17 mouse cellular contexts compared by ENCODE assay signal in the genomic region with DNA sequence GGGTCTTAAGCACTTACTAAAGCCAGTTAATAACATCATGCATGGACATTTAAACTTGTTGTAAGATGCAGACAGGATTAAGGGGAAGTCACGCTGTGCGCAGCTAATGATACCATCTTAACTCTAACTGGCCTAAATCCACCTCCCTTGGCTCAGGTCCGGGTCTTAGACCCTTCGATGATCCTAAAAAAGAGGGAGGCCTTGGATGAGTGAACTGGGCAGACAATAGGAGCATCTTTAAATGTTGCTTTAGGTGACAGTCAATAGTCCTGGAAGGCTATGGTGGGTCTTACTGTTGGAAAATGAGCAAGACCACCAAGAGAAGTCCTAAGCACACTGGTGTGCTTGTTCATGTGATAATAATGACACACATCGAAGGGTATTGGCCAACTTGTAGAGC.
DNase-seq lines count a peak whose midpoint lies in the region; ATAC-seq and TF ChIP-seq lines count a peak whose summit lies in the region.
"Had no signal": no experiment of that assay in that cellular context is flagged by ENCODE, and none has a peak within 500 bp of the region (broad histone marks: within the 10 kb centered on the region; RNA-seq: fewer than 3 reads in every experiment).

No protein-coding gene starts in this region.

- peak; percentile 67 for DNase-seq in left cerebral cortex, postnatal 4 days
- DNase-seq in left cerebral cortex, postnatal 36 days (ENCODE audit: low spot score in 2 of 2): no peak
- peak; percentile 58 for DNase-seq in forebrain, postnatal 0 days
- peak; percentile 26 for DNase-seq in midbrain, embryonic 14.5 days
- no peak for DNase-seq in heart, postnatal 36 days
- no peak for DNase-seq in natural killer cell, adult 2 months (ENCODE audit: low spot score in 2 of 2)
- no peak for DNase-seq in gastrocnemius, postnatal 25 days
- DNase-seq: gastrocnemius, postnatal 10 days; kidney, postnatal 14 days; lung, adult 18-20 months; right cerebral cortex, postnatal 14 days; thymus, postnatal 25 days had no signal

- no peak overlapping the region for H3K9ac ChIP-seq in forebrain, postnatal 0 days
- no peak overlapping the region for H3K9ac ChIP-seq in midbrain, embryonic 14.5 days (replicated peaks; ENCODE audit: low read length)

- no peaks in the 10 kb centered on the region for H3K27me3 ChIP-seq in forebrain, postnatal 0 days (ENCODE audit: insufficient read depth, low read length)
- no peaks in the 10 kb centered on the region for H3K27me3 ChIP-seq in midbrain, embryonic 14.5 days (ENCODE audit: control insufficient read depth, insufficient read depth, low read length)

- WGBS in forebrain, postnatal 0 days: 36% methylated on average over 5 of the region's 5 CpGs
- 44% methylated on average over 5 of the region's 5 CpGs for WGBS in midbrain, embryonic 14.5 days

- peaks cover 3% of the 10 kb centered on the region; the same call in 1 of the 2 replicates for H3K36me3 ChIP-seq in forebrain, postnatal 0 days (ENCODE audit: insufficient read depth)
- peaks cover under 1% of the 10 kb centered on the region for H3K36me3 ChIP-seq in midbrain, embryonic 14.5 days (ENCODE audit: control insufficient read depth, insufficient read depth, low read length)
- H3K36me3 ChIP-seq: heart, embryonic 15.5 days; intestine, embryonic 15.5 days; limb, embryonic 13.5 days had no signal

- no peak for TF ChIP-seq CTCF in forebrain, postnatal 0 days (IDR thresholded peaks at IDR 0.05; ENCODE audit: low read depth)

- H3K4me3 ChIP-seq in forebrain, postnatal 0 days (ENCODE audit: low read depth, low read length): no peak overlapping the region
- H3K4me3 ChIP-seq in midbrain, embryonic 14.5 days (replicated peaks; ENCODE audit: low read depth, low read length): no peak overlapping the region
- H3K4me3 ChIP-seq: erythroblast, embryonic 14.5 days had no signal

- peaks cover 7% of the 10 kb centered on the region; the same call in 1 of the 2 replicates for H3K4me1 ChIP-seq in forebrain, postnatal 0 days (ENCODE audit: insufficient read depth)
- H3K4me1 ChIP-seq in midbrain, embryonic 14.5 days (ENCODE audit: control insufficient read depth, insufficient read depth, low read length): peaks cover 34% of the 10 kb centered on the region

- ATAC-seq in forebrain, postnatal 0 days: no peak
- no peak for ATAC-seq in midbrain, embryonic 14.5 days (ENCODE audit: low FRiP score, low TSS enrichment)
- ATAC-seq: CD4-positive, CD25-positive, alpha-beta regulatory T cell, adult 4 months had no signal

- no peaks in the 10 kb centered on the region for H3K9me3 ChIP-seq in forebrain, postnatal 0 days (ENCODE audit: low read length)
- no peaks in the 10 kb centered on the region for H3K9me3 ChIP-seq in midbrain, embryonic 14.5 days (ENCODE audit: control insufficient read depth, low read length)
- H3K9me3 ChIP-seq: heart, embryonic 15.5 days; intestine, embryonic 15.5 days; limb, embryonic 13.5 days had no signal

- intact Hi-C loops in left cerebral cortex, postnatal 4 days (cut with DNase I): loop anchor here (5.0 to 10.0 kb wide), 3 partner anchors 121 to 476 kb away; partner anchors contain the start of gene Tmem161b
- intact Hi-C loops in left cerebral cortex, postnatal 36 days (cut with DNase I): loop anchor here (10.0 kb wide), 1 partner anchor 119 kb away; no protein-coding TSS in a partner anchor
- intact Hi-C loops in heart, postnatal 36 days (cut with DNase I): no loop called here

- H3K4me2 ChIP-seq in forebrain, postnatal 0 days (ENCODE audit: low read depth): peak overlapping the region; percentile 88
- H3K4me2 ChIP-seq in midbrain, embryonic 14.5 days (ENCODE audit: low read length): peak overlapping the region; percentile 50

- H3K27ac ChIP-seq in forebrain, postnatal 0 days (ENCODE audit: low read depth, low read length): peak overlapping the region; percentile 95
- H3K27ac ChIP-seq in midbrain, embryonic 14.5 days (replicated peaks; ENCODE audit: low read depth, low read length): peak overlapping the region; percentile 89
- H3K27ac ChIP-seq: heart, embryonic 15.5 days; intestine, embryonic 15.5 days; limb, embryonic 13.5 days had no signal

Comparison
In these comparisons a context has a peak if more than half of its experiments do, and no peak if none do; other contexts are left out.
1. DNase-seq: peak in left cerebral cortex, postnatal 4 days (single experiment), forebrain, postnatal 0 days (single experiment) and midbrain, embryonic 14.5 days (single experiment); none in left cerebral cortex, postnatal 36 days (0 of 2), heart, postnatal 36 days (0 of 2), natural killer cell, adult 2 months (0 of 2) and gastrocnemius, postnatal 25 days (single experiment).